Mouse (Mus musculus) heart, postnatal 0 days (tissue): Measurements from ENCODE around the gene Clcf1. TPM values are rescaled to one million over a fixed set of nuclear protein-coding genes. Genes with fewer than 3 reads are reported as not detected.

ENCODE experiments used
- ATAC-seq: fragments of 200-750 bp; cut with Nextera tagmentation; 2 replicates; pipeline ENCODE4 v1.8.0; 2017; ENCODE audit warnings: low read depth, moderate number of reproducible peaks, moderate library complexity; ENCODE audit not compliant: insufficient read depth
- DNase-seq: peaks from one replicate; pipeline ENCODE4 v3.0.0-alpha.2; 2016; ENCODE audit warnings: low spot score
- H3K27ac ChIP-seq: fragments of 300-500 bp; sonication (generic); 2 replicates; pipeline ENCODE4 v1.5.1; 2014; ENCODE audit warnings: low read depth, mild to moderate bottlenecking
- H3K27me3 ChIP-seq: fragments of 300-500 bp; sonication (generic); 2 replicates; pipeline ENCODE4 v1.6.1; 2014; ENCODE audit warnings: low read length, mixed read lengths; ENCODE audit not compliant: control insufficient read depth, insufficient read depth
- H3K36me3 ChIP-seq: fragments of 300-500 bp; sonication (generic); replicated peaks from 2 replicates; pipeline ENCODE4 v1.6.1; 2014; ENCODE audit warnings: low read length, mixed read lengths; ENCODE audit not compliant: control insufficient read depth, insufficient read depth
- H3K4me1 ChIP-seq: fragments of 300-500 bp; sonication (generic); 2 replicates; pipeline ENCODE4 v1.6.1; 2014; ENCODE audit warnings: antibody characterized with exemption; ENCODE audit not compliant: control insufficient read depth, insufficient read depth
- H3K4me2 ChIP-seq: fragments of 300-500 bp; sonication (generic); 2 replicates; pipeline ENCODE4 v1.6.1; 2014; ENCODE audit warnings: low read depth, mild to moderate bottlenecking, low read length, moderate library complexity
- H3K4me3 ChIP-seq: fragments of 300-500 bp; sonication (generic); 2 replicates; pipeline ENCODE4 v1.5.1; 2014; ENCODE audit warnings: low read depth, low read length
- H3K9ac ChIP-seq: fragments of 300-500 bp; sonication (generic); replicated peaks from 2 replicates; pipeline ENCODE4 v1.6.1; 2014; ENCODE audit warnings: low read depth, low read length, mixed read lengths
- H3K9me3 ChIP-seq: fragments of 300-500 bp; sonication (generic); replicated peaks from 2 replicates; pipeline ENCODE4 v1.6.1; 2016; ENCODE audit warnings: low read length; ENCODE audit not compliant: control insufficient read depth
- CTCF ChIP-seq: IDR thresholded peaks from 2 replicates; pipeline ENCODE4 v1.5.1; 2016; ENCODE audit warnings: antibody characterized with exemption, control low read depth, low read depth
- EP300 ChIP-seq: IDR thresholded peaks from 2 replicates; pipeline ENCODE4 v1.6.1; 2016; ENCODE audit warnings: antibody characterized with exemption, low read depth
- WGBS: fragments of 180-500 bp; shearing (Covaris S2); extraction: QIAGEN DNeasy Blood & Tissue Kit; methylation state at CpG from one replicate; pipeline ENCODE4 v1.1.7; 2014; 5-methylcytosine and 5-hydroxymethylcytosine counted together
- polyA plus RNA-seq: library from polyadenylated mRNA; unstranded; fragments of >200 nt; fragmentation: Nextera tagmentation; extraction: Ambion mirVana; gene quantifications from 2 replicates; pipeline ENCODE4 v1.2.1, GENCODE M21; 2015
- total RNA-seq: library from RNA; depleted of rRNA; stranded (reverse); fragments of >200 nt; gene quantifications from 2 replicates; pipeline ENCODE4 v1.2.3, GENCODE M21; 2014; ENCODE audit warnings: low replicate concordance

The Clcf1 gene
- total and polyA plus RNA-seq, 2 experiments from 2014 or later: 0.67 to 14.7 TPM

- ATAC-seq (no peak), DNase-seq (no peak)
These were observed 32.1 kb upstream of the Clcf1 start for GRCm38 (mm10) chr19:4181892-4182291.

GRCm38 (mm10) chr19:4183689-4184088 lies 30.3 kb upstream of the Clcf1 start:
- peaks cover 33% of the 10 kb centered on the region for H3K4me1 ChIP-seq
- no peak overlapping the region for H3K27ac ChIP-seq
- ATAC-seq (no peak), DNase-seq (no peak)
- WGBS: 73% methylated on average over 2 of the region's 2 CpGs
- H3K4me2 ChIP-seq: no peak overlapping the region
- no peak overlapping the region for H3K4me3 ChIP-seq
- H3K36me3 ChIP-seq: no peaks in the 10 kb centered on the region
- TF ChIP-seq CTCF (no peak), EP300 (no peak)
- H3K9ac ChIP-seq: no peak overlapping the region
- no peaks in the 10 kb centered on the region for H3K27me3 ChIP-seq
- no peaks in the 10 kb centered on the region for H3K9me3 ChIP-seq

More at GRCm38 (mm10) chr19:4181892-4182291, 32.1 kb upstream of the Clcf1 start:
- Histone ChIP-seq H3K36me3 (no peaks in the 10 kb centered on the region), H3K9ac (0 out of 2 replicates have a peak overlapping the region, but pooled peaks have one; percentile 1), H3K4me2 (no peak overlapping the region), H3K9me3 (no peaks in the 10 kb centered on the region), H3K27ac (no peak overlapping the region), H3K27me3 (no peaks in the 10 kb centered on the region), H3K4me3 (no peak overlapping the region), H3K4me1 (peaks cover 23% of the 10 kb centered on the region)
- no peak for TF ChIP-seq CTCF
- WGBS: 42% methylated on average over 3 of the region's 3 CpGs

GRCm38 (mm10) chr19:4184976-4185975 lies 28.8 kb upstream of the Clcf1 start:
- peak overlapping the region; percentile 36; the same call in 1 of the 2 replicates for H3K4me2 ChIP-seq
- DNase-seq (no peak), ATAC-seq (peak; percentile 53; the same call in 1 of the 2 replicates)
- H3K4me3 ChIP-seq: no peak overlapping the region
- H3K27me3 ChIP-seq: no peaks in the 10 kb centered on the region
- peaks cover 33% of the 10 kb centered on the region for H3K4me1 ChIP-seq
- peak overlapping the region; percentile 61 for H3K27ac ChIP-seq
- no peaks in the 10 kb centered on the region for H3K36me3 ChIP-seq
- H3K9ac ChIP-seq: no peak overlapping the region
- TF ChIP-seq CTCF (no peak), EP300 (no peak)
- WGBS: 38% methylated on average over 15 of the region's 15 CpGs
- H3K9me3 ChIP-seq: no peaks in the 10 kb centered on the region

GRCm38 (mm10) chr19:4187303-4187702 lies 26.7 kb upstream of the Clcf1 start:
- no peaks in the 10 kb centered on the region for H3K36me3 ChIP-seq
- H3K9ac ChIP-seq: no peak overlapping the region
- ATAC-seq: no peak

GRCm38 (mm10) chr19:4189051-4189620 lies 24.9 kb upstream of the Clcf1 start:
- H3K4me1 ChIP-seq: peaks cover 46% of the 10 kb centered on the region
- no peak for ATAC-seq
- H3K4me2 ChIP-seq: peak overlapping the region; percentile 13; the same call in 1 of the 2 replicates
- DNase-seq: no peak
- no peaks in the 10 kb centered on the region for H3K9me3 ChIP-seq
- H3K27ac ChIP-seq: no peak overlapping the region
- H3K9ac ChIP-seq: no peak overlapping the region
- H3K4me3 ChIP-seq: no peak overlapping the region
- WGBS: 79% methylated on average over 12 of the region's 12 CpGs
- no peaks in the 10 kb centered on the region for H3K27me3 ChIP-seq
- H3K36me3 ChIP-seq: peaks cover 11% of the 10 kb centered on the region
- TF ChIP-seq CTCF (no peak), EP300 (no peak)

More at GRCm38 (mm10) chr19:4187303-4187702, 26.7 kb upstream of the Clcf1 start:
- 56% methylated on average over 3 of the region's 3 CpGs for WGBS
- H3K4me2 ChIP-seq: peak overlapping the region; percentile 18; the same call in 1 of the 2 replicates
- peak overlapping the region; percentile 56 for H3K27ac ChIP-seq
- no peak for DNase-seq
- no peaks in the 10 kb centered on the region for H3K9me3 ChIP-seq
- TF ChIP-seq CTCF (no peak), EP300 (no peak)
- no peak overlapping the region for H3K4me3 ChIP-seq
- H3K27me3 ChIP-seq: no peaks in the 10 kb centered on the region
- H3K4me1 ChIP-seq: peaks cover 36% of the 10 kb centered on the region
